20 mouse cellular contexts compared by ENCODE assay signal in the genomic region with DNA sequence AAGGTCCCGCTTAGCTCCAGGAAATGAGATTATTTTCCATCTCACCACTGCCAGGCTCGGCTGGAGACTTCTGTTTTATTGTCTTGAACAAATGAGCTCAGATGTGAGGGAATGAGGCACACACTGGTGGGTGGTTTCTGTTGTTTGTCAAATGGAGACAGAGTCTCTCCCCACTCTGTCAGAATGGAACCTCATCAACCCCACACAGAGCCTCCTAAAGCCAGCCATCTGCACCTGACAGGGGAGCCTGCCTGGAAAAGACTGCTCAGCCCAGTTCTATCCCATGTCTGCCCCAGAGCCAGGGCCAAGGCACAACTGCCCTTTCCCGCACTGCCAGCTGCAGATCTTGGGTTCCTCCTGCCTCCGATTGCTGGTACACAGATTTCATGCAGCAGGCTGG. TPM values are rescaled to one million over a fixed set of nuclear protein-coding genes. Genes with fewer than 3 reads are reported as not detected.
DNase-seq lines count a peak whose midpoint lies in the region; ATAC-seq lines count a peak whose summit lies in the region.
"Had no signal": no experiment of that assay in that cellular context is flagged by ENCODE, and none has a peak within 500 bp of the region (broad histone marks: within the 10 kb centered on the region; RNA-seq: fewer than 3 reads in every experiment).

No protein-coding gene starts in this region.

- H3K27me3 ChIP-seq in forebrain, embryonic 10.5 days (ENCODE audit: poor library complexity, severe bottlenecking), result no peaks in the 10 kb centered on the region
- H3K27me3 ChIP-seq in forebrain, embryonic 12.5 days, result no peaks in the 10 kb centered on the region
- H3K27me3 ChIP-seq in heart, embryonic 13.5 days (replicated peaks), result no peaks in the 10 kb centered on the region
- H3K27me3 ChIP-seq in neural tube, embryonic 14.5 days (ENCODE audit: control insufficient read depth, insufficient read depth, low read length), result no peaks in the 10 kb centered on the region
- H3K27me3 ChIP-seq: embryonic facial prominence, embryonic 15.5 days; midbrain, embryonic 12.5 days; neural tube, embryonic 12.5 days had no signal

- no peaks in the 10 kb centered on the region for H3K9me3 ChIP-seq in forebrain, embryonic 10.5 days
- H3K9me3 ChIP-seq in forebrain, embryonic 12.5 days, result no peaks in the 10 kb centered on the region
- no peaks in the 10 kb centered on the region for H3K9me3 ChIP-seq in heart, embryonic 13.5 days
- H3K9me3 ChIP-seq in neural tube, embryonic 14.5 days (ENCODE audit: control insufficient read depth, low read length), result no peaks in the 10 kb centered on the region
- H3K9me3 ChIP-seq: embryonic facial prominence, embryonic 15.5 days; midbrain, embryonic 12.5 days; neural tube, embryonic 12.5 days had no signal

- no peak overlapping the region for H3K4me3 ChIP-seq in forebrain, embryonic 10.5 days
- H3K4me3 ChIP-seq in forebrain, embryonic 12.5 days (replicated peaks), result no peak overlapping the region
- H3K4me3 ChIP-seq in heart, embryonic 13.5 days, result no peak overlapping the region
- H3K4me3 ChIP-seq in neural tube, embryonic 14.5 days (ENCODE audit: low read depth, low read length), result no peak overlapping the region
- H3K4me3 ChIP-seq: embryonic facial prominence, embryonic 15.5 days; heart, adult 2 months; left cerebral cortex, adult 2 months; midbrain, embryonic 12.5 days; neural tube, embryonic 12.5 days had no signal

- ATAC-seq in forebrain, embryonic 12.5 days (ENCODE audit: low FRiP score), result no peak
- peak; percentile 14; the same call in 1 of the 2 replicates for ATAC-seq in heart, embryonic 13.5 days (ENCODE audit: extremely low read depth, insufficient number of reproducible peaks, low FRiP score, low TSS enrichment)
- no peak for ATAC-seq in neural tube, embryonic 14.5 days (ENCODE audit: low read depth)
- no peak for ATAC-seq in granulocyte monocyte progenitor cell, adult 5-6 weeks (replicated peaks; ENCODE audit: poor library complexity, severe bottlenecking)
- ATAC-seq: intestine, postnatal 0 days had no signal

- H3K4me1 ChIP-seq in forebrain, embryonic 10.5 days, result peaks cover 5% of the 10 kb centered on the region
- H3K4me1 ChIP-seq in forebrain, embryonic 12.5 days, result no peaks in the 10 kb centered on the region
- peaks cover 14% of the 10 kb centered on the region for H3K4me1 ChIP-seq in heart, embryonic 13.5 days
- no peaks in the 10 kb centered on the region for H3K4me1 ChIP-seq in neural tube, embryonic 14.5 days (ENCODE audit: control insufficient read depth, insufficient read depth, low read length)
- H3K4me1 ChIP-seq: embryonic facial prominence, embryonic 15.5 days; midbrain, embryonic 12.5 days; neural tube, embryonic 12.5 days had no signal

- H3K36me3 ChIP-seq in forebrain, embryonic 10.5 days (replicated peaks), result peaks cover 5% of the 10 kb centered on the region; the same call in 1 of the 2 replicates
- H3K36me3 ChIP-seq in forebrain, embryonic 12.5 days (replicated peaks), result peaks cover 11% of the 10 kb centered on the region
- H3K36me3 ChIP-seq in heart, embryonic 13.5 days, result peaks cover 67% of the 10 kb centered on the region
- no peaks in the 10 kb centered on the region for H3K36me3 ChIP-seq in neural tube, embryonic 14.5 days (ENCODE audit: control insufficient read depth, insufficient read depth, low read length)

- H3K9ac ChIP-seq in forebrain, embryonic 12.5 days, result no peak overlapping the region
- no peak overlapping the region for H3K9ac ChIP-seq in heart, embryonic 13.5 days
- H3K9ac ChIP-seq in neural tube, embryonic 14.5 days (replicated peaks; ENCODE audit: low read depth, low read length), result no peak overlapping the region
- H3K9ac ChIP-seq: embryonic facial prominence, embryonic 15.5 days; midbrain, embryonic 12.5 days; neural tube, embryonic 12.5 days had no signal

- DNase-seq in forebrain, embryonic 10.5 days (ENCODE audit: extremely low spot score, low spot score), result no peak
- no peak for DNase-seq in heart, postnatal 10 days
- DNase-seq in lung, postnatal 10 days, result peak; percentile 13
- DNase-seq in lung, postnatal 25 days (ENCODE audit: low spot score), result no peak
- DNase-seq: adrenal gland, postnatal 14 days; cerebellum, adult 9-10 months; gastrocnemius, postnatal 10 days; heart, adult 2 months; kidney, postnatal 25 days; thymus, adult 18-20 months; thymus, postnatal 36 days had no signal

- WGBS in forebrain, embryonic 10.5 days, result 72% methylated on average over 4 of the region's 4 CpGs
- WGBS in forebrain, embryonic 12.5 days, result 74% methylated on average over 4 of the region's 4 CpGs
- 66% methylated on average over 4 of the region's 4 CpGs for WGBS in heart, embryonic 13.5 days
- 47% methylated on average over 4 of the region's 4 CpGs for WGBS in neural tube, embryonic 14.5 days

- 0 out of 2 replicates have a peak overlapping the region, but pooled peaks have one; percentile 8 for H3K27ac ChIP-seq in forebrain, embryonic 10.5 days
- H3K27ac ChIP-seq in forebrain, embryonic 12.5 days, result no peak overlapping the region
- peak overlapping the region; percentile 16; the same call in 1 of the 2 replicates for H3K27ac ChIP-seq in heart, embryonic 13.5 days (replicated peaks)
- peak overlapping the region; percentile 30; the same call in 1 of the 2 replicates for H3K27ac ChIP-seq in neural tube, embryonic 14.5 days (ENCODE audit: low read depth, low read length)
- H3K27ac ChIP-seq: embryonic facial prominence, embryonic 15.5 days; heart, adult 2 months; left cerebral cortex, adult 2 months; midbrain, embryonic 12.5 days; neural tube, embryonic 12.5 days had no signal

- intact Hi-C loops in heart, postnatal 10 days (cut with DNase I), result no loop called here

- no peak overlapping the region for H3K4me2 ChIP-seq in forebrain, embryonic 12.5 days
- no peak overlapping the region for H3K4me2 ChIP-seq in heart, embryonic 13.5 days
- no peak overlapping the region for H3K4me2 ChIP-seq in neural tube, embryonic 14.5 days (ENCODE audit: low read depth, low read length)
- H3K4me2 ChIP-seq: embryonic facial prominence, embryonic 15.5 days; midbrain, embryonic 12.5 days; neural tube, embryonic 12.5 days had no signal

RNA-seq across cellular contexts. Expression of gene Olfml2b, which starts 34.5 kb away (rescaled TPM):
- polyA plus RNA-seq in forebrain, embryonic 10.5 days (2016; fragmentation: Nextera tagmentation; extraction: Ambion mirVana), result 4.1 and 5.3 TPM in 2 replicates
- 6.1 and 6.5 TPM in 2 replicates for polyA plus RNA-seq in forebrain, embryonic 12.5 days (2016; fragmentation: Nextera tagmentation; extraction: Ambion mirVana)
- polyA plus RNA-seq in heart, embryonic 13.5 days (2015; fragmentation: Nextera tagmentation; extraction: Ambion mirVana), result 35.8 and 38.4 TPM in 2 replicates
- 10 to 100 TPM; 23.4 to 26.6 TPM for total RNA-seq in heart, postnatal 10 days (2021)
- polyA plus RNA-seq in neural tube, embryonic 14.5 days (2014; fragmentation: Nextera tagmentation; extraction: Ambion mirVana), result 3.6 and 10.0 TPM in 2 replicates
- total RNA-seq in granulocyte monocyte progenitor cell, adult 5-6 weeks (2014; fragmentation: Nextera tagmentation), result not detected in 2 replicates
- 0.90 and 1.1 TPM in 2 replicates for total RNA-seq in granulocyte monocyte progenitor cell, adult 5-6 weeks (2017)
